Mouse (Mus musculus): ENCODE data around the gene Fgr.
"Not testable (repeated sequence)": the region's sequence is repeated elsewhere in the genome, so short reads cannot be mapped to it uniquely, and the experiment has no call there.

Fgr gene

GRCm38 (mm10) chr4:132983664-132984512 lies 10.0 kb downstream of the Fgr start:
- no peak for DNase-seq (ENCODE audit: low read depth, low spot score)

DNA sequence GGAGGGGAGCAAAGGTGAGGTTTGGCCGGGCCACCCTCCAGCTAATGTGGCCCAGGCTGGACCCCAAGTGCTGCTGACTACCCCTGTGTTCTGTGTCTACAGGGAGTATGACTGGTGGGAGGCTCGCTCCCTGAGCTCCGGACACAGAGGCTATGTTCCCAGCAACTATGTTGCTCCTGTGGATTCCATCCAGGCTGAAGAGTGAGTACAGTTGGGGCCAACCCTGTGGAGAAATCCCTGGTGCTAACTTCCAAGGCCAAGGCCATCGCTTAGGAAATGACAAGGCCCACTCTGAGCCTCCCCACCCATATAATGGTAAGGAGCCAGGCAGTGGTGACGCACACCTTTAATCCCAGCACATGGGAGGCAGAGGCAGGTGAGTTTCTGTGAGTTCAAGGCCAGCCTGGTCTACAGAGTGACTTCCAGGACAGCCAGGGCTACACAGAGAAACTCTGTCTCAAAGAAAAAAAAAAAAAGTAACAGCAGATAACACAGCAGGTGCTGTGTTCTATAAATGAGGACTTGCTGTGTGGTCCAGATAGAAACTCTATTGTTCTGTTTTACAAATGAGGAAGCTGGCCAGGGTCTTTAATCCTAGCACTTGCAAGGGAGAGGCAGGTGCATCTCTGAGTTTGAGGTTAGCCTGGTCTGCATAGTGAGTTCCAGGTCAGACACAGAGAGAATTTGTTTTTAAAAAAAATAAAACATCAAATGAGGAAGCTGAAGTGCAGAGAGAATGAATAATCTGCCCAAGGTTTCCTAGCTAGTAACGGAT lies 14.9 kb downstream of the Fgr start:
- DNase-seq (ENCODE audit: low read depth, low spot score) = no peak

DNA sequence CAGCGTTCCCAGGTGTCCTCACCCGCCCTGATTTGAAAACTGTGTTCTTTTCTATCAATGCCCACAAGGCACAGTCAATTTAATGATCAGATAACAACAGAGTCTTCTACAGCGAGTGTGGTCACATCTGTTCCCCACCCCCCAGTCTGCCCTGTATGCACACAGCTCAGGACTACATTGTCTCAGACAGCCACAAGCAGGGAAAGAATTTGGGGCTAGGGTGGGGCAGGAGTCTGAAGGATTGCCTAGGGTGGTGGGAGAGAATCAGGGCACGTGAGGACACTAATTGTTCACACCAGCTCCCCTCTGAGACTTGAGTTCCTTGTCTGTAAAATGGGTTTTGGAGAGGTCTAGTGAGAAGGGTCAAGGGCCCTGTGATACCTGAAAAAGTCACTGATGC lies 19.7 kb downstream of the Fgr start:
- no peak for DNase-seq (ENCODE audit: low read depth, low spot score)

DNA sequence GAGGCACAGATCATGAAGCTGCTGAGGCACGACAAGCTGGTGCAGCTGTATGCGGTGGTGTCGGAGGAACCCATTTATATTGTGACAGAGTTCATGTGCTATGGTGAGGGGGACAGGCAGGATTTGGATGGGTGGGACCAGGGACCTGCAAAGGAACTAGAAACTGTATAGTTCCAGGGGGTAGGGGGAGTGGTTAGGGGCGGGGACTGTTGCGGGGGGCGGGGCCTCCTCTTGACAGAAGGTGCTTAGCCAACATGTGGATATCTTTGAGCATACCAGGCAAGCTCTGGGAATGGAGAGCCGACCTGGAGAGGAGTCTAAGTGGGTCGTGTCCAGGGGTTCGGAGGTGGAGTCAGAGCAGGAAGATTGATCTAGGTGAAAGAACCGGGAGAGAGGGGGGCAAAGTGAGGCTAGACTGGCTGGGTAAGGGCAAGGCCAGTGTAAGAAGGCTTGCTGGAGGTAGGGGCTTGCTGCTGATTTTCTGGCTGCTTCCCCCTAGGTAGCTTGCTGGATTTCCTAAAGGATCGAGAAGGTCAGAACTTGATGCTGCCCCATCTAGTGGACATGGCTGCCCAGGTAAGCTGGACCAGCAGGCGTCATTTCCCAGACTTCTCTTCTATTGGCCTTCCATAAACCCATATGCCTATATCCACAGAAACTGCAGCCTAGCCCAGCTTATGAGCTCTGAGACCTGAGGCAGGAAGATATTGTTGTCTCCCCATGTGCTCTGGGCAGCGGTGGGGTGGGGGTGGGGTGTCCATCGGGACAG lies 23.8 kb downstream of the Fgr start:
- DNase-seq (ENCODE audit: low read depth, low spot score) = no peak

DNA sequence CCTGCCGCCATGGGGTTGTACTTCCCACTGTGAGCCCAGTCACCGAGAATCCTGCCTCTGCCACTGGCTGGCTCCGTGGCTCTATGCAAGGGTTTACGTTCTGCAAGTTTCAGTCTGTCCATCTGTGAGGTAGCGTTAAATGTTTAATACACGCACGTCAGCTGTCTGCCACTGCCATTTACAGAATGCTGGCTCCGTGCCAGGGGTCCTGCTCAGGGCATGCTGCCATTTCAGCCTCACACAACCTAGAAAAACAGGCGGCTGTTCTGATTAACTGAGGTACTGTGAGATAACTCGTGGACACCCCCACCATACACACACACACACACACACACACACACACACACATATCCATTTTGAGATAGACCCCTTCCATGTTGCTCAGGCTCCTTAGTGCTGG lies 29.0 kb downstream of the Fgr start:
- no peak for DNase-seq (ENCODE audit: low read depth, low spot score)

DNA sequence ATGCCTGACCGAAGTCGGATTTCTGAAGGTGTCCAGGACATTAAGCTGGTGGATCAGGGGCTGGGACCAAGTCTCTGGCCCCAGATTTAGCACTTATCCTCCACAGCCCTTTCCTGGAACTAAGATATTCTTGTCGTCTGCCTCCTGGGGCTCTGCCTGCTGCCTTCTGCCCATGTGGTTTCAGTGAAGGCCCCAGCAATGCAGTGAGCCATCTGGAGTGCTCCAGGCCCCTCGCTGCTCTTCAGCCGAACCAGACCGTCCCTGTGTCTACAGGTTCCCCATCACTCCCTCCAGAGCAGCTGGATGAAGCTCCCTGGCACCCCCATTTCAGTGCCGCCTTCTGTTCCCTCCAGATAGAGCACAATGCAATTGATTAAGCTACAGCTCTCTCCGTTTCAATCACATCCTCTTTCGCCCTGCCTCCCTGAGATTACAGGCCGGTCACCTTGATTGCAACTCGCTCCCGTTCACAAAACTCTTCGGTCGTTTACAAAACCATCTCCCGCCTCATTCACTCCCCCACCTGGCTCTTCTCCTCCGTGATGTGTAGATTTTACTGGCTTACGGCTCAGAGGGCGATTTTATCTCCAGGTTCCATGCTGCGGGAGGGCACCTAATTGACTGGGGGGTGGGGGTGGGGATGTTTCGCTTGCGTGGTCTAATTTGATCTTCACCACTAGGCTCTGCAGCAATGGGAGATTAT lies 29.6 kb downstream of the Fgr start:
- no peak for DNase-seq (ENCODE audit: low read depth, low spot score)

DNA sequence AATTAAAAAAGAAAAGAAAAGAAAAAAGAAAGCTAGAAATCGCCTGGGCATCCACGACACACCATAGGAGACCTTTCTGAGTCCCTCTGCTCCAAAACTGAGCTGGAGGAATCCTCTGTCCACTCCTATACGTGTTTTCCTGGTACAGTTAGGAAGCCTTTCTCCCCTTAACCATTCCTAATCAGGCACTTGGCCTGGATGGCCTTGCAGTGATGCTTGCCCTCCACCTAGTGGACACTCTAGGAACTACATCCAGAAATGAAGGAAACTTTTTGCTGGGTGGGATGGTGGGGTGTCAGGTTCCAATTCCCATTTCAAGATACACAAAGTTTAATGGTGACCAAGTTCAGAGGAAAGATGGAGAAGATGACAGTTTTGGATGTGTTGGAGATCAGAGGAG lies 31.3 kb downstream of the Fgr start:
- no peak for DNase-seq (ENCODE audit: low read depth, low spot score)

GRCm38 (mm10) chr4:133005885-133006451 lies 32.1 kb downstream of the Fgr start:
- not testable (repeated sequence) for DNase-seq (ENCODE audit: low read depth, low spot score)

DNA sequence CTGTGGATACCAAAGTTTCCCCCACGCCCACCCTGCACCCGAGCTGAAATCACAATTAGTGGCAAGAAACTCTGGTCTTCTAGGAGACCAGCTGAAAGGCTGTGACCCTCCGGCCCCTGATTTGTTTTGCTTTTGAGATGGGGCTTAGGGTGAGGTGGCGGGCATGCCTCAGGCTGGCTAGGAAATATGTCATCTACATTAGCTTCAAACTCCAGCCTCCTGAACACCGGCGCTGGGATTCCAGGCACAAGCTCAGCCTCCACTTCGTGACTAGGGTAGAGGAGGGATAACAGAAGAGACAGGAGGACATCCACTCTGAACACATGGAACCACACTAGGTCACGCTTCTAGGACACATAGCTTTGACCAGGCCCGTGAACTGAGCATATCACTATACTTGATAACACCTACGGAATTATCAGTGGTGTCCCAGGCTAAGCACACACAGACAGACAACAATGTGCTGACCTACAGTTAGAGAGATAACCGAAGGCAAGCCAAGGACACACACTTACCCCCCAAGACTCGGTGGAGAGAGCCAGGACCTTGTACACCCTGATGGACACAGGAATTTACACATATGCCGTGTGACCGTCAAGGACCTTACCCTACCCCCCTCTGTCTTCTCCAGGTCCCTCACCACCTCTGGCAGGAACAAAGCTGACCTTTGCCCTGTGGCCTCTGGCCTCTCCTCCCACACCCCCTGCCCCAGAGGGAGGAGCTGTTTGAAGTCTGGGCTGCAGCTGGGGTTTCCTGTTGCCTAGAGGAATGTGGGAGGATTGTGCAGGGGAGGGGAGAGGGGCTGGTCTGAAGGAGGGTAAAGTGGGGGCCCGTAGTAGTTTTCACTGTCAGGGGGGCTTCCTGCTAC lies 33.9 kb downstream of the Fgr start:
- no peak for DNase-seq (ENCODE audit: low read depth, low spot score)

DNA sequence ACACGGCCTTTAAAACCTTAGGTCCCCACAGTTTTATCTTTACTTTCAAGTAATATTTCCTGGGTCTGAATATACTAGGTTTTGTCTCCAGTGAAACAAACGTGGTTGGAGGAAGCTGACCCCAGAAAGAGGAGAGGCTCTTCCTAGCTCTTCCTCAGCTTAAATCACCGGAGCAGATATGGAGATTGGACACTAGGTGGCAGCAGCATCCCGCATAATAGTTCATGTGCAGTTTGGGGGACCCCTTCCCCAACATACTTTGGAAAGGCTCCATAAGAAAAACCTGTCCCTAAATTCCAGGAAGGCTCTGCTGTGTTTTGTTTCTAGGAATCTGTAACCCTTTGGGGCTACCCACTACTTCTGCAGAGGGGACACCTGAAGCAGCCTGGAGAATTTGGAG lies 35.2 kb downstream of the Fgr start:
- no peak for DNase-seq (ENCODE audit: low read depth, low spot score)

DNA sequence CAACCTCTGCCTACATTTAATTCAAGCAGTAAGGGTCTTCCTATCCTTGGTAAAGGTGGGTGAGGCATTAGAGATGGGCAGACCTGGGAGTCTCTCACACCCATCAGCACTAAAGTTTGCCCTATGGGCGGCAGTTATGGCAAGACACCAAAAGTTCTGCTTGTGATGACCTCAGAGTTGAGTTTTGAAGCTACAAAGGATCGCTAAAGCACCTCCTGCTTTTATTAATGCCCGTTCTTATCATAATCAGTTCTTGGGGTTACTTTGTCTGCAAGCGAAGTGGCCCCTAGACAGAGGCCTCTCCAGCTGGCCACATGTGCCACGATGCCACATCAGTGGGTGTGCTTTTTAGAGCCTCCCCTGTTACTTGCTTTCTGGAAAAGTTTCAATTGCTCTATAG lies 35.8 kb downstream of the Fgr start:
- no peak for DNase-seq (ENCODE audit: low read depth, low spot score)

GRCm38 (mm10) chr4:133010611-133011010 lies 36.7 kb downstream of the Fgr start:
- DNase-seq (ENCODE audit: low read depth, low spot score) = no peak

DNA sequence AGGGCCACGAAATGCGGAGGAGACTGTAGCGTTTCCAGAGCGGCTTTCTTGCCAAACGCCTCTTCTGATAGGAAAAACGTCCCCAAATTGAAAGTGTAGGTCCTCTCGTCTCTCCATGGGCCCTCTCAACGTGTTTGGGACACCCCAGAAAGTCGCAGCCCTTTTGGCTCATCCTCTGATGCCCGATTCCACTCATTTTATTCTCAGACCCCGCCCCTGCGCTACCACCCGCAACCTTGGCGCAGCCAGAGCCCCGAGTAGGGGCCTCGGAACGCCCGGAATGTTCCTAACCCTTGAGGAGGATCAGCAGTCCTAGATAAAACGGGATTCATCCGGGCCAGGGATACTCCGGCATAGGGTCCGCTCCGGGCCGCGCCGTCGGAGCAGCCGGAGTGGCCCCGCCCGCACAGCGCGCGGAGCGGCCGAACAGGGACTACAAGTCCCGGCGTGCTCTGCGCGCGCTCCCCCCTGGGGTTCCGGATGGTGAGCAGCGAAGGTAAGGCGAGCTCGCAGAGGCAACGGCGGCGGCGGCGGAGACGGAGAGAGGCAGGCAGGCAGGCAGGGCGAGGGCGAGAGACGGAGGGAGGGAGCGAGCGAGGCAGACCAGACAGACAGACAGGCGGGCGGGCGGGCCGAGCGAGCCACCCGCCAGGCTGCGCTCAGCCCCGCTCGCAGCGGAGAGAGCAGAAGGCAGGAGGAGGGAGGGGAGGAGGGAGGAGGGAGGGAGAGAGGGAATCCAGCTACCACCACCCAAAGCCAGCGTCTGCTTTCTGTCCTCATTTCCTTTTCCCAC lies 37.3 kb downstream of the Fgr start, which contains the start of gene Ahdc1:
Gene Ahdc1, plus strand, starts transcription at position 233 of the 793 bp plus-strand sequence.
- DNase-seq (ENCODE audit: low read depth, low spot score) = peak; percentile 87

DNA sequence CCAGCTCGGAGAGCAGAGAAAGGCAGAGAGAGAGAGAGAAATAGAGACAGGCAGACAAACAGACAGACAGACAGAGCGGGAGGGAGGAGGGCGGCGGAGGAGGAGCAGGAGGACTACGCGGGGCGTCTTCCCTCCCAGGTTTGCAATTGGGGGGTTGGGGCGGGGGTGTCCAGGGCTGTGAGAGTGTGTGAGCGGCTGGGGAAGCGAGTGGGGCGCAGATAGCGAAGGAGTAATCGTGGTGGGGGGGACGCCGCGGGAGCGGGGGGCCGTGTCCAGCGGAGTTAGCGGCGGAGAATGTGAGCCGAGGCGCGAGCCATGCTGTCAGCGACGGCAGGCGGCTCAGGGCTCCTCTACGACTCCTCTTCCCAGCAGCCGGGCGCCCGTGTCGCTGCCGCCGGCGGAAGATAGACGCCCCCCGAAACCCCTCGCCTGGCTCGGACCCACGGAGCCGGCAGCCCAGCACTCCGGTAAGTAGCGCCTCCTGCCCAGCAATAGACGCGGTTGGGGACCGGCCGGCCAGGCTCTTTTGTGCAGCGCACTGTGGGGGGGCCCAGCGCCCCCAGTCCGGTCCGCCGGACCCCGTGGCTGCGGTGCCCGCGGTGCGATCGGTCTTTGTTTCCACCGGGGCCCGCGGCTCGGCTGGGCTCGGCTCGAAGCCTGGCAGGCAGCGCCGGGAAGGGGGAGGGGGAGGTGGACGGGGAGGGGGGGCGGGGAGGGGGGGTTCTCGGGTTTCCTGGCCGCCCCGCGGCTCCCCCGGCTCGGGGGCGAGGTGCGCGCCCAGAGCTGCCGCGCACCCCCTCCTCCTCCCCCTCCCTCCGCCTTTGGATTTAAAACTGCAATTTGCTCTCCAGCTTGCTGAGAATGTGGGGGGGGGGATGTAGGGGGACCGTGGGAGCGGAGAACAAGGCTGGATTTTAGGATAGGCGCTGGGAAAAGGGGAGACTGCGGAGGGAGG lies 38.2 kb downstream of the Fgr start:
- DNase-seq (ENCODE audit: low read depth, low spot score) = no peak

GRCm38 (mm10) chr4:133012776-133013265 lies 38.9 kb downstream of the Fgr start:
- no peak for DNase-seq (ENCODE audit: low read depth, low spot score)

GRCm38 (mm10) chr4:133013266-133013891 lies 39.5 kb downstream of the Fgr start:
- DNase-seq (ENCODE audit: low read depth, low spot score) = no peak

GRCm38 (mm10) chr4:133014088-133014487 lies 40.2 kb downstream of the Fgr start:
- DNase-seq (ENCODE audit: low read depth, low spot score) = no peak
